Mouse (Mus musculus): ENCODE results near the gene Gm11060. TPM values are rescaled to one million over a fixed set of nuclear protein-coding genes. Genes with fewer than 3 reads are reported as not detected.

Gene Gm11060
- polyA plus RNA-seq, 1 experiment from 2014 or later, result not detected

- ATAC-seq (ENCODE audit: insufficient read depth), result no peak; the same call in 1 of the 2 replicates
- Histone ChIP-seq H3K27ac (ENCODE audit: low read depth) (no peak overlapping the region), H3K36me3 (ENCODE audit: insufficient read depth) (no peaks in the 10 kb centered on the region), H3K9ac (no peak overlapping the region), H3K4me3 (ENCODE audit: low read depth, low read length) (no peak overlapping the region), H3K27me3 (ENCODE audit: insufficient read depth, low read length) (no peaks in the 10 kb centered on the region), H3K4me2 (no peak overlapping the region), H3K9me3 (ENCODE audit: low read depth, low read length) (no peaks in the 10 kb centered on the region), H3K4me1 (ENCODE audit: insufficient read depth) (no peaks in the 10 kb centered on the region)
- no peak for TF ChIP-seq CTCF (IDR thresholded peaks at IDR 0.05; ENCODE audit: low read depth)
- 24% methylated on average over 4 of the region's 4 CpGs for WGBS
- peak; percentile 40 for DNase-seq
These were observed 17.6 kb upstream of the Gm11060 start for GRCm38 (mm10) chr2:105074196-105074595.

GRCm38 (mm10) chr2:105075809-105076208, 16.0 kb upstream of the Gm11060 start:
- H3K9ac ChIP-seq, result no peak overlapping the region
- H3K36me3 ChIP-seq (ENCODE audit: insufficient read depth), result no peaks in the 10 kb centered on the region
- no peak overlapping the region for H3K4me2 ChIP-seq
- no peak for TF ChIP-seq CTCF (IDR thresholded peaks at IDR 0.05; ENCODE audit: low read depth)
- no peak overlapping the region for H3K27ac ChIP-seq (ENCODE audit: low read depth)
- no peak for ATAC-seq (ENCODE audit: insufficient read depth)
- H3K9me3 ChIP-seq (ENCODE audit: low read depth, low read length), result no peaks in the 10 kb centered on the region
- WGBS, result 72% methylated on average over 5 of the region's 5 CpGs
- H3K4me3 ChIP-seq (ENCODE audit: low read depth, low read length), result no peak overlapping the region
- no peak for DNase-seq
- H3K27me3 ChIP-seq (ENCODE audit: insufficient read depth, low read length), result no peaks in the 10 kb centered on the region
- H3K4me1 ChIP-seq (ENCODE audit: insufficient read depth), result no peaks in the 10 kb centered on the region

- no peaks in the 10 kb centered on the region for H3K27me3 ChIP-seq (ENCODE audit: insufficient read depth, low read length)
- no peak overlapping the region for H3K4me2 ChIP-seq
- TF ChIP-seq CTCF (IDR thresholded peaks at IDR 0.05; ENCODE audit: low read depth), result no peak
- H3K4me3 ChIP-seq (ENCODE audit: low read depth, low read length), result no peak overlapping the region
- WGBS, result 87% methylated on average over 7 of the region's 7 CpGs
- no peak overlapping the region for H3K27ac ChIP-seq (ENCODE audit: low read depth)
- ATAC-seq (ENCODE audit: insufficient read depth), result no peak
- no peaks in the 10 kb centered on the region for H3K4me1 ChIP-seq (ENCODE audit: insufficient read depth)
- no peaks in the 10 kb centered on the region for H3K36me3 ChIP-seq (ENCODE audit: insufficient read depth)
- H3K9me3 ChIP-seq (ENCODE audit: low read depth, low read length), result no peaks in the 10 kb centered on the region
- DNase-seq, result no peak
- H3K9ac ChIP-seq, result no peak overlapping the region
These were observed 14.7 kb upstream of the Gm11060 start for GRCm38 (mm10) chr2:105077151-105077550.

- H3K27ac ChIP-seq (ENCODE audit: low read depth), result no peak overlapping the region
- 29% methylated on average over 9 of the region's 9 CpGs for WGBS
- no peaks in the 10 kb centered on the region for H3K4me1 ChIP-seq (ENCODE audit: insufficient read depth)
- H3K36me3 ChIP-seq (ENCODE audit: insufficient read depth), result no peaks in the 10 kb centered on the region
- DNase-seq, result no peak
- H3K9me3 ChIP-seq (ENCODE audit: low read depth, low read length), result no peaks in the 10 kb centered on the region
- H3K4me2 ChIP-seq, result no peak overlapping the region
- H3K27me3 ChIP-seq (ENCODE audit: insufficient read depth, low read length), result no peaks in the 10 kb centered on the region
- no peak overlapping the region for H3K9ac ChIP-seq
- TF ChIP-seq CTCF (IDR thresholded peaks at IDR 0.05; ENCODE audit: low read depth), result no peak
- H3K4me3 ChIP-seq (ENCODE audit: low read depth, low read length), result no peak overlapping the region
- ATAC-seq (ENCODE audit: insufficient read depth), result no peak
These were observed 9.5 kb upstream of the Gm11060 start for GRCm38 (mm10) chr2:105082256-105082790.

- ATAC-seq (ENCODE audit: insufficient read depth) (no peak), DNase-seq (no peak)
- no peak overlapping the region for H3K9ac ChIP-seq
- WGBS, result 70% methylated on average over 4 of the region's 4 CpGs
- H3K4me1 ChIP-seq (ENCODE audit: insufficient read depth), result no peaks in the 10 kb centered on the region
- H3K4me3 ChIP-seq (ENCODE audit: low read depth, low read length), result no peak overlapping the region
- H3K4me2 ChIP-seq, result no peak overlapping the region
- H3K27me3 ChIP-seq (ENCODE audit: insufficient read depth, low read length), result no peaks in the 10 kb centered on the region
- TF ChIP-seq CTCF (IDR thresholded peaks at IDR 0.05; ENCODE audit: low read depth), result no peak
- no peak overlapping the region for H3K27ac ChIP-seq (ENCODE audit: low read depth)
- H3K9me3 ChIP-seq (ENCODE audit: low read depth, low read length), result no peaks in the 10 kb centered on the region
- H3K36me3 ChIP-seq (ENCODE audit: insufficient read depth), result no peaks in the 10 kb centered on the region
These were observed 7.8 kb upstream of the Gm11060 start for GRCm38 (mm10) chr2:105084035-105084434.

- no peak overlapping the region for H3K27ac ChIP-seq (ENCODE audit: low read depth)
- H3K36me3 ChIP-seq (ENCODE audit: insufficient read depth), result no peaks in the 10 kb centered on the region
- H3K4me3 ChIP-seq (ENCODE audit: low read depth, low read length), result no peak overlapping the region
- H3K9me3 ChIP-seq (ENCODE audit: low read depth, low read length), result no peaks in the 10 kb centered on the region
- H3K4me2 ChIP-seq, result no peak overlapping the region
- over 99% methylated on average over 3 of the region's 3 CpGs for WGBS
- DNase-seq, result no peak
- TF ChIP-seq CTCF (IDR thresholded peaks at IDR 0.05; ENCODE audit: low read depth), result no peak
- ATAC-seq (ENCODE audit: insufficient read depth), result no peak
- no peaks in the 10 kb centered on the region for H3K27me3 ChIP-seq (ENCODE audit: insufficient read depth, low read length)
- H3K9ac ChIP-seq, result no peak overlapping the region
- 0 out of 2 replicates have a peak, but pooled peaks cover 3% of the 10 kb centered on the region for H3K4me1 ChIP-seq (ENCODE audit: insufficient read depth)
These were observed 5.7 kb upstream of the Gm11060 start for GRCm38 (mm10) chr2:105086081-105086480.

GRCm38 (mm10) chr2:105088005-105088404, 3.8 kb upstream of the Gm11060 start:
- 64% methylated on average over 3 of the region's 3 CpGs for WGBS
- H3K4me2 ChIP-seq, result no peak overlapping the region
- TF ChIP-seq CTCF (IDR thresholded peaks at IDR 0.05; ENCODE audit: low read depth), result no peak
- H3K9ac ChIP-seq, result no peak overlapping the region
- H3K27me3 ChIP-seq (ENCODE audit: insufficient read depth, low read length), result no peaks in the 10 kb centered on the region
- ATAC-seq (ENCODE audit: insufficient read depth), result no peak
- H3K4me1 ChIP-seq (ENCODE audit: insufficient read depth), result 0 out of 2 replicates have a peak, but pooled peaks cover 3% of the 10 kb centered on the region
- no peak for DNase-seq
- H3K9me3 ChIP-seq (ENCODE audit: low read depth, low read length), result no peaks in the 10 kb centered on the region
- H3K4me3 ChIP-seq (ENCODE audit: low read depth, low read length), result no peak overlapping the region
- no peak overlapping the region for H3K27ac ChIP-seq (ENCODE audit: low read depth)
- no peaks in the 10 kb centered on the region for H3K36me3 ChIP-seq (ENCODE audit: insufficient read depth)
